12 mouse cellular contexts compared by ENCODE assay signal in the genomic region with DNA sequence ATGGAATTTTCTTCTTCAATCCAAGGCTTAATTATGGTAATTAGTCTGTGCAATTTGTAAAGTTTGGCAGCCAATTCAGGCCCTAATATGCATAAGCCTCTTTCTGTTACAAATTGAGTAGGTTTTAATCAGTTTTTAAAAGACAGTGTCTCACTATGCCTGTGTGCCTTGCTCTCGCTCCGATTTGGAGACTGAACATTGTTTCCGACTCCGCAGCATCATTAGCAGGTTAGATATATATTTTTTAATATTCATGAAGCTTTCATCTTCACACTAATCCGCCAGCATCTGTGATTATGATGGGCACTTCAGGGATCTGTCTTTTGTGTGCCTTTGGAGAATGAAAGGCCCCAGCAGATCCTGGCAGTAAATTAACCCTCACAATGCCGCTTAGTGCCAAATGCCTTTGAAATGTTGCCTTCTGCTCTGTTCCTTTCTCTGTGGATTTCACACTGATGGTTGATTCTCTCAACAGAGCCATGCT.
DNase-seq lines count a peak whose midpoint lies in the region; ATAC-seq lines count a peak whose summit lies in the region.
"Had no signal": no experiment of that assay in that cellular context is flagged by ENCODE, and none has a peak within 500 bp of the region (broad histone marks: within the 10 kb centered on the region; RNA-seq: fewer than 3 reads in every experiment).

No protein-coding gene starts in this region.

- H3K9me3 ChIP-seq in limb, embryonic 12.5 days: no peaks in the 10 kb centered on the region
- H3K9me3 ChIP-seq in limb, embryonic 10.5 days (replicated peaks): no peaks in the 10 kb centered on the region
- no peaks in the 10 kb centered on the region for H3K9me3 ChIP-seq in forebrain, embryonic 16.5 days (ENCODE audit: control insufficient read depth, low read length)
- H3K9me3 ChIP-seq in midbrain, embryonic 10.5 days (replicated peaks): no peaks in the 10 kb centered on the region

- WGBS in limb, embryonic 12.5 days: 30% methylated on average over 6 of the region's 6 CpGs
- WGBS in limb, embryonic 10.5 days: 23% methylated on average over 6 of the region's 6 CpGs
- 2% methylated on average over 6 of the region's 6 CpGs for WGBS in forebrain, embryonic 16.5 days
- WGBS in midbrain, embryonic 10.5 days: 7% methylated on average over 6 of the region's 6 CpGs

- H3K27me3 ChIP-seq in limb, embryonic 12.5 days: no peaks in the 10 kb centered on the region; the same call in 1 of the 2 replicates
- H3K27me3 ChIP-seq in limb, embryonic 10.5 days (ENCODE audit: low read depth, poor library complexity, severe bottlenecking): no peaks in the 10 kb centered on the region
- 0 out of 2 replicates have a peak, but pooled peaks cover 3% of the 10 kb centered on the region for H3K27me3 ChIP-seq in forebrain, embryonic 16.5 days (replicated peaks; ENCODE audit: control insufficient read depth, insufficient read depth, low read length)
- H3K27me3 ChIP-seq in midbrain, embryonic 10.5 days (ENCODE audit: low read depth, poor library complexity, severe bottlenecking): peaks cover 4% of the 10 kb centered on the region; the same call in 1 of the 2 replicates

- no peak for DNase-seq in limb, embryonic 10.5 days (ENCODE audit: low spot score)
- peak; percentile 59 for DNase-seq in midbrain, embryonic 10.5 days (ENCODE audit: low spot score)
- DNase-seq in right cerebral cortex, postnatal 4 days: peak; percentile 13
- DNase-seq in lung, postnatal 4 days: no peak
- DNase-seq in urinary bladder, postnatal 36 days (ENCODE audit: low spot score in 2 of 2): no peak
- no peak for DNase-seq in liver
- DNase-seq: gastrocnemius, postnatal 10 days; heart, postnatal 36 days had no signal

- no peak overlapping the region for H3K4me3 ChIP-seq in limb, embryonic 12.5 days (replicated peaks)
- H3K4me3 ChIP-seq in limb, embryonic 10.5 days: no peak overlapping the region
- peak overlapping the region; percentile 19 for H3K4me3 ChIP-seq in forebrain, embryonic 16.5 days (replicated peaks; ENCODE audit: low read length)
- peak overlapping the region; percentile 34 for H3K4me3 ChIP-seq in midbrain, embryonic 10.5 days

- ATAC-seq in limb, embryonic 12.5 days (ENCODE audit: insufficient number of reproducible peaks, insufficient read depth, low FRiP score, low TSS enrichment, low read depth): no peak
- peak; percentile 98 for ATAC-seq in forebrain, embryonic 16.5 days
- ATAC-seq: activated CD4-positive, CD25-positive, alpha-beta regulatory T cell, adult 4 months had no signal

- peak overlapping the region; percentile 13; the same call in 1 of the 2 replicates for H3K4me2 ChIP-seq in limb, embryonic 12.5 days
- peak overlapping the region; percentile 27 for H3K4me2 ChIP-seq in forebrain, embryonic 16.5 days (ENCODE audit: low read length)

- no peaks in the 10 kb centered on the region for H3K4me1 ChIP-seq in limb, embryonic 12.5 days (replicated peaks)
- peaks cover 5% of the 10 kb centered on the region for H3K4me1 ChIP-seq in limb, embryonic 10.5 days
- peaks cover 8% of the 10 kb centered on the region for H3K4me1 ChIP-seq in forebrain, embryonic 16.5 days (replicated peaks; ENCODE audit: control insufficient read depth, insufficient read depth, low read length)
- peaks cover 22% of the 10 kb centered on the region for H3K4me1 ChIP-seq in midbrain, embryonic 10.5 days

- H3K27ac ChIP-seq in limb, embryonic 12.5 days: no peak overlapping the region
- H3K27ac ChIP-seq in limb, embryonic 10.5 days: no peak overlapping the region
- H3K27ac ChIP-seq in forebrain, embryonic 16.5 days (ENCODE audit: low read length): peak overlapping the region; percentile 81
- H3K27ac ChIP-seq in midbrain, embryonic 10.5 days (replicated peaks): peak overlapping the region; percentile 74
- H3K27ac ChIP-seq: macrophage had no signal

- no peaks in the 10 kb centered on the region for H3K36me3 ChIP-seq in limb, embryonic 12.5 days
- no peaks in the 10 kb centered on the region for H3K36me3 ChIP-seq in limb, embryonic 10.5 days
- no peaks in the 10 kb centered on the region for H3K36me3 ChIP-seq in forebrain, embryonic 16.5 days (ENCODE audit: control insufficient read depth, insufficient read depth)
- no peaks in the 10 kb centered on the region for H3K36me3 ChIP-seq in midbrain, embryonic 10.5 days

- no peak overlapping the region for H3K9ac ChIP-seq in limb, embryonic 12.5 days (replicated peaks)
- H3K9ac ChIP-seq in forebrain, embryonic 16.5 days (replicated peaks; ENCODE audit: low read depth, low read length): peak overlapping the region; percentile 17; the same call in 1 of the 2 replicates

Comparison
In these comparisons a context has a peak if more than half of its experiments do, and no peak if none do; other contexts are left out.
1. H3K27ac ChIP-seq: peak in forebrain, embryonic 16.5 days (single experiment) and midbrain, embryonic 10.5 days (single experiment); none in limb, embryonic 12.5 days (single experiment) and limb, embryonic 10.5 days (single experiment).
2. H3K4me3 ChIP-seq: peak in forebrain, embryonic 16.5 days (single experiment) and midbrain, embryonic 10.5 days (single experiment); none in limb, embryonic 12.5 days (single experiment) and limb, embryonic 10.5 days (single experiment).
3. DNase-seq: peak in midbrain, embryonic 10.5 days (single experiment) and right cerebral cortex, postnatal 4 days (single experiment); none in limb, embryonic 10.5 days (single experiment), lung, postnatal 4 days (0 of 2), urinary bladder, postnatal 36 days (0 of 2) and liver (single experiment).